Mouse (Mus musculus): ENCODE measurements around the gene Rgs9. TPM values are rescaled to one million over a fixed set of nuclear protein-coding genes. Genes with fewer than 3 reads are reported as not detected.
A peak's percentile ranks its signal among the peaks of the same experiment; 100 is the strongest.

The Rgs9 gene
- polyA plus RNA-seq, 1 experiment from 2014 or later: 3.6 TPM

- Histone ChIP-seq H3K36me3 (no peaks in the 10 kb centered on the region), H3K27ac (no peak overlapping the region), H3K9me3 (no peaks in the 10 kb centered on the region), H3K4me1 (replicated peaks) (no peaks in the 10 kb centered on the region), H3K9ac (no peak overlapping the region), H3K4me3 (replicated peaks) (no peak overlapping the region), H3K4me2 (replicated peaks) (no peak overlapping the region), H3K27me3 (replicated peaks) (no peaks in the 10 kb centered on the region)
- no peak for ATAC-seq
- 82% methylated on average over 12 of the region's 12 CpGs for WGBS
Measured at GRCm38 (mm10) chr11:109227139-109227538, 70.8 kb downstream of the Rgs9 start.

GRCm38 (mm10) chr11:109221209-109222007 is 76.5 kb downstream of the Rgs9 start:
- Histone ChIP-seq H3K36me3 (no peaks in the 10 kb centered on the region), H3K27me3 (replicated peaks) (no peaks in the 10 kb centered on the region), H3K4me1 (replicated peaks) (no peaks in the 10 kb centered on the region), H3K27ac (no peak overlapping the region), H3K9me3 (no peaks in the 10 kb centered on the region), H3K9ac (no peak overlapping the region), H3K4me2 (replicated peaks) (no peak overlapping the region), H3K4me3 (replicated peaks) (no peak overlapping the region)
- ATAC-seq: no peak
- 40% methylated on average over 4 of the region's 4 CpGs for WGBS

GRCm38 (mm10) chr11:109218722-109219430 is 79.1 kb downstream of the Rgs9 start:
- no peaks in the 10 kb centered on the region for H3K4me1 ChIP-seq (replicated peaks)
- H3K4me3 ChIP-seq (replicated peaks): no peak overlapping the region
- ATAC-seq: no peak
- H3K27me3 ChIP-seq (replicated peaks): no peaks in the 10 kb centered on the region
- H3K9ac ChIP-seq: no peak overlapping the region
- no peak overlapping the region for H3K27ac ChIP-seq
- WGBS: 78% methylated on average over 15 of the region's 15 CpGs
- H3K36me3 ChIP-seq: no peaks in the 10 kb centered on the region
- no peaks in the 10 kb centered on the region for H3K9me3 ChIP-seq
- no peak overlapping the region for H3K4me2 ChIP-seq (replicated peaks)

DNA sequence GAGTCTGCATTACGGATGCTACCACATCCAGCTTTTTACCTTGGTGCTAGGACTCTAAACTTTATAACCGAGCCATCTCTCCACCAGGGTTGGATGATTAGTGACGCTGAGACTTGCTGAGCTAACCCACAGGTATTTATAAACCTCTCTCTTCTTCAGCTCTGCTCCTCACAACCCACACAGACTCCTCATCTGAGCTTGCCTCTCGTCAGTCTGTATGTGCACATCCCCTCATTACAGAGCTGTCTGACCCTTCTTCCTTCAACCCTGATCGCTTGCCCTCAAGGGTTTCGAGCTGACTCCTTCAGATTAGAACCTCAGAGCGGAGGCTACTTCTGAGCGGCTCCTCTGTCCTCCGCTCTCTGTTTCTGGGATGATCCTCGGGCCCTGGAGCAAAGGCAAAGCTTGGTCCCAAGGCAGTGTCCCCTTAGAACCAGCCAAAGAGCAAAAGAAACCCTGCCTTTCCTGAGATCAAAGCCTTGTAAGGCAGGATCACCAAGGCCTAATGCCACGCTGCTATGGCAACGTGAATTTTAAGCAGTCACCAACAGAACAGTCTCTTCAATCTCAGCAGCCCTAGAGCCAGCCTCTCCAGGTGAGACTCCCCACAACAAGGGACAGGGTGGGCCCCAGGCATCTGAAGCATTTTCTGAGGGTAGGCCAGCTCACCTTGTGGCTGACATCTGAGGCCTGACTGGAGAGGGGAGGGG is 79.9 kb downstream of the Rgs9 start:
- no peaks in the 10 kb centered on the region for H3K4me1 ChIP-seq (replicated peaks)
- no peaks in the 10 kb centered on the region for H3K36me3 ChIP-seq
- H3K9me3 ChIP-seq: no peaks in the 10 kb centered on the region
- no peaks in the 10 kb centered on the region for H3K27me3 ChIP-seq (replicated peaks)
- no peak overlapping the region for H3K4me3 ChIP-seq (replicated peaks)
- ATAC-seq: no peak
- WGBS: 57% methylated on average over 12 of the region's 12 CpGs
- no peak overlapping the region for H3K4me2 ChIP-seq (replicated peaks)
- no peak overlapping the region for H3K27ac ChIP-seq
- H3K9ac ChIP-seq: no peak overlapping the region

DNA sequence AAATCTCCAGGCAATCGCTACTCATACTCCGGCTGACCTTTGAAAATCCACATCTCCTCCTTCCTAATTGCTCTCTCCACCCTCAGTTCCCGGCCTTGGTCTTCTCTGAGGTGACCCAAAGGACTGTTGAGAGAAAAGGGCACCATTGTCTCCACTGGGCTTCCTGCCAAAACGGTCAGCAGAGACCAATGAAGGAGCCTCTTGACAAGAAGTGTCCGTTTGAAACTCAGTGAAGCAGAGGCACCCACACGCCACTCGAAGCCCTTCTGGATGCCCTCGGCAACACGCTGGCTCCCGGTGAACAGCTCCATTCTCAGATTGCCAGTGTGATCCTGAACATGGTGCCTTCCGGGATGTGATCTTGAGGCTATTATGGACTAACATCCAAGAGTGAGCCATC is 87.2 kb downstream of the Rgs9 start:
- WGBS: 63% methylated on average over 11 of the region's 11 CpGs
- no peak for ATAC-seq
- no peaks in the 10 kb centered on the region; the same call in 1 of the 2 replicates for H3K4me1 ChIP-seq (replicated peaks)

GRCm38 (mm10) chr11:109210341-109210740 is 87.6 kb downstream of the Rgs9 start:
- Histone ChIP-seq H3K27ac (no peak overlapping the region), H3K36me3 (no peaks in the 10 kb centered on the region), H3K27me3 (replicated peaks) (no peaks in the 10 kb centered on the region), H3K9ac (no peak overlapping the region), H3K4me1 (replicated peaks) (no peaks in the 10 kb centered on the region; the same call in 1 of the 2 replicates), H3K9me3 (no peaks in the 10 kb centered on the region), H3K4me2 (replicated peaks) (no peak overlapping the region), H3K4me3 (replicated peaks) (no peak overlapping the region)
- ATAC-seq: no peak
- WGBS: 59% methylated on average over 7 of the region's 7 CpGs

More for the DNA sequence above, 87.2 kb downstream of the Rgs9 start:
- Histone ChIP-seq H3K4me2 (replicated peaks) (no peak overlapping the region), H3K4me3 (replicated peaks) (no peak overlapping the region), H3K27me3 (replicated peaks) (no peaks in the 10 kb centered on the region), H3K27ac (no peak overlapping the region), H3K9me3 (no peaks in the 10 kb centered on the region), H3K9ac (no peak overlapping the region), H3K36me3 (no peaks in the 10 kb centered on the region)

- 26% methylated on average over 13 of the region's 13 CpGs for WGBS
- no peak for ATAC-seq
- H3K4me3 ChIP-seq (replicated peaks): no peak overlapping the region
Measured at GRCm38 (mm10) chr11:109206732-109207131, 91.2 kb downstream of the Rgs9 start.

GRCm38 (mm10) chr11:109206028-109206427 is 91.9 kb downstream of the Rgs9 start:
- Histone ChIP-seq H3K27me3 (replicated peaks) (no peaks in the 10 kb centered on the region), H3K4me2 (replicated peaks) (no peak overlapping the region), H3K4me3 (replicated peaks) (no peak overlapping the region), H3K9ac (no peak overlapping the region), H3K36me3 (no peaks in the 10 kb centered on the region), H3K9me3 (no peaks in the 10 kb centered on the region), H3K4me1 (replicated peaks) (no peaks in the 10 kb centered on the region; the same call in 1 of the 2 replicates), H3K27ac (no peak overlapping the region)
- 91% methylated on average over 1 of the region's 1 CpGs for WGBS
- ATAC-seq: no peak

More at GRCm38 (mm10) chr11:109206732-109207131, 91.2 kb downstream of the Rgs9 start:
- Histone ChIP-seq H3K27me3 (replicated peaks) (no peaks in the 10 kb centered on the region), H3K4me1 (replicated peaks) (no peaks in the 10 kb centered on the region; the same call in 1 of the 2 replicates), H3K9me3 (no peaks in the 10 kb centered on the region), H3K4me2 (replicated peaks) (no peak overlapping the region), H3K27ac (no peak overlapping the region), H3K36me3 (no peaks in the 10 kb centered on the region), H3K9ac (no peak overlapping the region)

DNA sequence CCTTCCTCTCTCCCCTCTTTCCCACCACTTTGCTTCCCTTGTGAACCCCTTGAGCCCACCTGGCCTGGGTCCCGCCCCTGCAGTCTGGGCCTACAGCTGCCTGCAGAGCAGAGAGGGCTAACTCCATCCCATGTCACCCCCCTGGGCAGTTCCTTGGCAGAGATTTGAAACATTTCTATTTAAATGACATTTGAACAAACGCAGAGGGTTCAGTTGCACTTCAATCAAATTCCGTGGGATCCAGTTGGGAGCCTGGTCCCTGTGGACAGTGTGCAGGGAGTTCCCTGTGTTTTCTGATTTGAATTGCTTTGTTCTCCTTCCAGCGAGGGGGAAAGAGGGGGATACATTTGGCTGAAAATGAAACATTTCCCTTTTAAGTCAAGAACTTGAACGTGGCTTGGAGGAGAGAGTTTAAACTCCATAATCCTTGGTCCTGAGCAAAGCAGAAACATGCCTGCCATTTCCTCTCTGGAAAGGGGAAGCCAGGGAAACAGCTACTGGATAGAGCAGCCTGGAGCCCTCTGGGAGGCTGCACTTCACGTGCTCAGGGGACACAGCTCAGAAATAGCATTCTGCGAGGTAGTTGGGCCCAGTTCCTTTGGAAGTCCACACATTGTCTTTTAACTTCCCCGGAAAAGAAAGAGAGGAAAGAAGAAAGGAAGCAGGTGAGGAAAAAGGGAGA is 98.2 kb downstream of the Rgs9 start:
- Histone ChIP-seq H3K27ac (no peak overlapping the region), H3K9me3 (no peaks in the 10 kb centered on the region), H3K4me3 (replicated peaks) (no peak overlapping the region), H3K4me1 (replicated peaks) (no peaks in the 10 kb centered on the region), H3K4me2 (replicated peaks) (no peak overlapping the region), H3K36me3 (no peaks in the 10 kb centered on the region), H3K9ac (no peak overlapping the region), H3K27me3 (replicated peaks) (no peaks in the 10 kb centered on the region)
- ATAC-seq: no peak
- 39% methylated on average over 8 of the region's 8 CpGs for WGBS

GRCm38 (mm10) chr11:109192673-109193557 is 105.0 kb downstream of the Rgs9 start:
- 47% methylated on average over 15 of the region's 15 CpGs for WGBS
- H3K4me2 ChIP-seq (replicated peaks): no peak overlapping the region
- no peak overlapping the region for H3K4me3 ChIP-seq (replicated peaks)
- H3K27me3 ChIP-seq (replicated peaks): no peaks in the 10 kb centered on the region
- 0 out of 2 replicates have a peak, but pooled peaks cover 3% of the 10 kb centered on the region for H3K4me1 ChIP-seq (replicated peaks)
- no peak overlapping the region for H3K9ac ChIP-seq
- ATAC-seq: peak; percentile 74
- H3K9me3 ChIP-seq: no peaks in the 10 kb centered on the region
- H3K36me3 ChIP-seq: no peaks in the 10 kb centered on the region
- no peak overlapping the region for H3K27ac ChIP-seq

- Histone ChIP-seq H3K4me2 (replicated peaks) (no peak overlapping the region), H3K27me3 (replicated peaks) (no peaks in the 10 kb centered on the region), H3K27ac (no peak overlapping the region), H3K4me3 (replicated peaks) (no peak overlapping the region), H3K36me3 (no peaks in the 10 kb centered on the region), H3K4me1 (replicated peaks) (0 out of 2 replicates have a peak, but pooled peaks cover 3% of the 10 kb centered on the region), H3K9me3 (no peaks in the 10 kb centered on the region), H3K9ac (no peak overlapping the region)
- WGBS: 81% methylated on average over 5 of the region's 5 CpGs
- ATAC-seq: peak; percentile 45
Measured at GRCm38 (mm10) chr11:109188235-109188634, 109.7 kb downstream of the Rgs9 start.

Measured in intestine, embryonic 15.5 days (tissue).